ENCODE assay signal across 12 mouse cellular contexts in the genomic region with DNA sequence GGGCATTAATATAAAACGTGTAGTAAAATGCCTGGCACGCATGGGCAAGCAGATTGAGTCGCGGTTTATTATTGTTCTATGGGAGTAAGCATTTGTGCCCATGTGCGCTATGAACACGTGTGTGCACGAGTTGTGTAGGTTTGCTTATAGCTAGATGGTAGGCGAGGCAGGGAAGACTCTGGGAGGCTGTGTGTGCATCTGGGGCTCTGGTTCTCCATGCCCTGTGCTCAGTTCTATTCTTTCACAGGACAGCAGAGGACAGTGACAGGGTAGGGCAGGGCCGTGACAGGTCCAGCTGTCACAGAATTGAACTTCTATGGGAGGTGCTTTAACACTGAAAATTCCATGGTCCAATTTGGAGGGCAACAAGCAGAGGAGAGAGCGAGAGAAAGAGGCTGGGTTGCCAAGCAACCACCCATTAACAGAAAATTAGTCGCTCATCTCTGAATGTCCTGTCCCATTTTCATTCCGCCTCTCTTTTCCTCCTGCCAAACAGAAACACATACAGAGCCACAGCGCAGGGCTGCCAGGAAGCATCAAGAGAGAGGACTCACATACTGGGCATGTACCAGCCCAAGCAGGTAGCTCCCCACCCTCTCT.
A peak's percentile ranks its signal among the peaks of the same experiment; 100 is the strongest.
DNase-seq lines count a peak whose midpoint lies in the region; ATAC-seq lines count a peak whose summit lies in the region.
"Had no signal": no experiment of that assay in that cellular context is flagged by ENCODE, and none has a peak within 500 bp of the region (broad histone marks: within the 10 kb centered on the region; RNA-seq: fewer than 3 reads in every experiment).

No protein-coding gene starts in this region.

- H3K27ac ChIP-seq in forebrain, embryonic 16.5 days (ENCODE audit: low read length): peak overlapping the region; percentile 69
- H3K27ac ChIP-seq in hindbrain, embryonic 11.5 days (ENCODE audit: low read depth, low read length): no peak overlapping the region
- peak overlapping the region; percentile 63 for H3K27ac ChIP-seq in neural tube, embryonic 14.5 days (ENCODE audit: low read depth, low read length)
- H3K27ac ChIP-seq in limb, embryonic 10.5 days: no peak overlapping the region
- H3K27ac ChIP-seq: embryonic facial prominence, embryonic 12.5 days had no signal

- peak overlapping the region; percentile 25; the same call in 1 of the 2 replicates for H3K4me2 ChIP-seq in forebrain, embryonic 16.5 days (ENCODE audit: low read length)
- H3K4me2 ChIP-seq in hindbrain, embryonic 11.5 days (replicated peaks; ENCODE audit: low read depth, low read length): no peak overlapping the region
- no peak overlapping the region for H3K4me2 ChIP-seq in neural tube, embryonic 14.5 days (ENCODE audit: low read depth, low read length)
- H3K4me2 ChIP-seq: embryonic facial prominence, embryonic 12.5 days; lung, embryonic 14.5 days had no signal

- peak; percentile 70 for ATAC-seq in forebrain, embryonic 16.5 days
- ATAC-seq in hindbrain, embryonic 11.5 days (ENCODE audit: low FRiP score): 0 out of 2 replicates have a peak, but pooled peaks have one; percentile 26
- ATAC-seq in neural tube, embryonic 14.5 days (ENCODE audit: low read depth): peak; percentile 62

- no peak overlapping the region for H3K9ac ChIP-seq in forebrain, embryonic 16.5 days (replicated peaks; ENCODE audit: low read depth, low read length)
- H3K9ac ChIP-seq in hindbrain, embryonic 11.5 days (ENCODE audit: low read depth, low read length): 0 out of 2 replicates have a peak overlapping the region, but pooled peaks have one; percentile 15
- no peak overlapping the region for H3K9ac ChIP-seq in neural tube, embryonic 14.5 days (replicated peaks; ENCODE audit: low read depth, low read length)
- H3K9ac ChIP-seq: embryonic facial prominence, embryonic 12.5 days; lung, embryonic 14.5 days had no signal

- peaks cover 33% of the 10 kb centered on the region for H3K4me1 ChIP-seq in forebrain, embryonic 16.5 days (replicated peaks; ENCODE audit: control insufficient read depth, insufficient read depth, low read length)
- peaks cover 10% of the 10 kb centered on the region for H3K4me1 ChIP-seq in hindbrain, embryonic 11.5 days (replicated peaks; ENCODE audit: control insufficient read depth, insufficient read depth, low read length)
- peaks cover 35% of the 10 kb centered on the region for H3K4me1 ChIP-seq in neural tube, embryonic 14.5 days (ENCODE audit: control insufficient read depth, insufficient read depth, low read length)
- H3K4me1 ChIP-seq in limb, embryonic 10.5 days: peaks cover 32% of the 10 kb centered on the region

- DNase-seq in hindbrain, embryonic 11.5 days (ENCODE audit: low spot score): peak; percentile 19
- peak; percentile 29 to 36 for DNase-seq in layer of hippocampus, postnatal 25 days (ENCODE audit: extremely low spot score in 1 of 2, low spot score in 1 of 2)
- DNase-seq in adrenal gland, postnatal 36 days: no peak
- DNase-seq in lung, postnatal 14 days: no peak
- no peak for DNase-seq in limb, embryonic 10.5 days (ENCODE audit: low spot score)
- DNase-seq: cerebellum, adult 11 months; gastrocnemius, postnatal 25 days; kidney, postnatal 36 days; lung, embryonic 14.5 days had no signal

- H3K4me3 ChIP-seq in forebrain, embryonic 16.5 days (replicated peaks; ENCODE audit: low read length): no peak overlapping the region
- no peak overlapping the region for H3K4me3 ChIP-seq in hindbrain, embryonic 11.5 days (ENCODE audit: low read depth, low read length)
- no peak overlapping the region for H3K4me3 ChIP-seq in neural tube, embryonic 14.5 days (ENCODE audit: low read depth, low read length)
- no peak overlapping the region for H3K4me3 ChIP-seq in limb, embryonic 10.5 days
- H3K4me3 ChIP-seq: embryonic facial prominence, embryonic 12.5 days had no signal

- H3K36me3 ChIP-seq in forebrain, embryonic 16.5 days (ENCODE audit: control insufficient read depth, insufficient read depth): no peaks in the 10 kb centered on the region
- no peaks in the 10 kb centered on the region for H3K36me3 ChIP-seq in hindbrain, embryonic 11.5 days (ENCODE audit: control insufficient read depth, insufficient read depth, low read length)
- H3K36me3 ChIP-seq in neural tube, embryonic 14.5 days (ENCODE audit: control insufficient read depth, insufficient read depth, low read length): no peaks in the 10 kb centered on the region
- no peaks in the 10 kb centered on the region for H3K36me3 ChIP-seq in limb, embryonic 10.5 days
- H3K36me3 ChIP-seq: embryonic facial prominence, embryonic 12.5 days had no signal

- 27% methylated on average over 13 of the region's 13 CpGs for WGBS in forebrain, embryonic 16.5 days
- WGBS in hindbrain, embryonic 11.5 days: 61% methylated on average over 13 of the region's 13 CpGs
- 31% methylated on average over 13 of the region's 13 CpGs for WGBS in neural tube, embryonic 14.5 days
- WGBS in limb, embryonic 10.5 days: 88% methylated on average over 13 of the region's 13 CpGs

- H3K27me3 ChIP-seq in forebrain, embryonic 16.5 days (replicated peaks; ENCODE audit: control insufficient read depth, insufficient read depth, low read length): no peaks in the 10 kb centered on the region
- H3K27me3 ChIP-seq in hindbrain, embryonic 11.5 days (ENCODE audit: control insufficient read depth, insufficient read depth, low read length): no peaks in the 10 kb centered on the region
- no peaks in the 10 kb centered on the region for H3K27me3 ChIP-seq in neural tube, embryonic 14.5 days (ENCODE audit: control insufficient read depth, insufficient read depth, low read length)
- H3K27me3 ChIP-seq in limb, embryonic 10.5 days (ENCODE audit: low read depth, poor library complexity, severe bottlenecking): no peaks in the 10 kb centered on the region
- H3K27me3 ChIP-seq: embryonic facial prominence, embryonic 12.5 days had no signal

- no peaks in the 10 kb centered on the region for H3K9me3 ChIP-seq in forebrain, embryonic 16.5 days (ENCODE audit: control insufficient read depth, low read length)
- H3K9me3 ChIP-seq in hindbrain, embryonic 11.5 days (ENCODE audit: control insufficient read depth, low read length): no peaks in the 10 kb centered on the region
- H3K9me3 ChIP-seq in neural tube, embryonic 14.5 days (ENCODE audit: control insufficient read depth, low read length): no peaks in the 10 kb centered on the region
- no peaks in the 10 kb centered on the region for H3K9me3 ChIP-seq in limb, embryonic 10.5 days (replicated peaks)
- H3K9me3 ChIP-seq: embryonic facial prominence, embryonic 12.5 days had no signal

Comparison
In these comparisons a context has a peak if more than half of its experiments do, and no peak if none do; other contexts are left out.
1. H3K27ac ChIP-seq: peak in forebrain, embryonic 16.5 days (single experiment) and neural tube, embryonic 14.5 days (single experiment); none in hindbrain, embryonic 11.5 days (single experiment) and limb, embryonic 10.5 days (single experiment).
2. DNase-seq: peak in hindbrain, embryonic 11.5 days (single experiment) and layer of hippocampus, postnatal 25 days (2 of 2); none in adrenal gland, postnatal 36 days (0 of 2), lung, postnatal 14 days (single experiment) and limb, embryonic 10.5 days (single experiment).
3. Peak in every context shown above with its lines, with median percentiles within 50 percentile points of each other: ATAC-seq.